Mouse (Mus musculus): ENCODE data around the gene Ehmt1.

Ehmt1 gene

GRCm38 (mm10) chr2:24923561-24923960 is 4.1 kb upstream of the Ehmt1 start:
- H3K36me3 ChIP-seq (ENCODE audit: insufficient read depth, low read length), result peaks cover 16% of the 10 kb centered on the region
- peaks cover 24% of the 10 kb centered on the region for H3K4me1 ChIP-seq (replicated peaks; ENCODE audit: low read depth, low read length)
- no peak overlapping the region for H3K4me3 ChIP-seq (replicated peaks; ENCODE audit: low read length)
- no peaks in the 10 kb centered on the region; the same call in 1 of the 2 replicates for H3K27me3 ChIP-seq (ENCODE audit: insufficient read depth, low read length)
- peak; percentile 43 for TF ChIP-seq CTCF (conservative IDR thresholded peaks at IDR 0.05; ENCODE audit: low read length)
- TF ChIP-seq NANOG (IDR thresholded peaks at IDR 0.05; ENCODE audit: borderline replicate concordance, low read length), result no peak
- no peak for TF ChIP-seq POU5F1 (IDR thresholded peaks at IDR 0.05; ENCODE audit: borderline replicate concordance, low read length)
- H3K9me3 ChIP-seq (ENCODE audit: low read length), result no peaks in the 10 kb centered on the region

GRCm38 (mm10) chr2:24919839-24920175 is 393 bp upstream of the Ehmt1 start:
- no peaks in the 10 kb centered on the region for H3K9me3 ChIP-seq (ENCODE audit: low read length)
- H3K4me3 ChIP-seq (replicated peaks; ENCODE audit: low read length), result peak overlapping the region; percentile 92

GRCm38 (mm10) chr2:24914762-24915161 is 4.7 kb downstream of the Ehmt1 start:
- Histone ChIP-seq H3K4me3 (replicated peaks; ENCODE audit: low read length) (no peak overlapping the region), H3K9me3 (ENCODE audit: low read length) (no peaks in the 10 kb centered on the region), H3K36me3 (ENCODE audit: insufficient read depth, low read length) (peaks cover 17% of the 10 kb centered on the region; the same call in 1 of the 2 replicates), H3K4me1 (replicated peaks; ENCODE audit: low read depth, low read length) (peaks cover 67% of the 10 kb centered on the region), H3K27me3 (ENCODE audit: insufficient read depth, low read length) (peaks cover 24% of the 10 kb centered on the region)
- TF ChIP-seq NANOG (IDR thresholded peaks at IDR 0.05; ENCODE audit: borderline replicate concordance, low read length), result no peak
- TF ChIP-seq CTCF (conservative IDR thresholded peaks at IDR 0.05; ENCODE audit: low read length), result no peak

More at GRCm38 (mm10) chr2:24919839-24920175, 393 bp upstream of the Ehmt1 start:
- Histone ChIP-seq H3K36me3 (ENCODE audit: insufficient read depth, low read length) (peaks cover 8% of the 10 kb centered on the region; the same call in 1 of the 2 replicates), H3K4me1 (replicated peaks; ENCODE audit: low read depth, low read length) (peaks cover 32% of the 10 kb centered on the region), H3K27me3 (ENCODE audit: insufficient read depth, low read length) (peaks cover 9% of the 10 kb centered on the region)
- no peak for TF ChIP-seq CTCF (conservative IDR thresholded peaks at IDR 0.05; ENCODE audit: low read length)
- TF ChIP-seq POU5F1 (IDR thresholded peaks at IDR 0.05; ENCODE audit: borderline replicate concordance, low read length), result no peak
- no peak for TF ChIP-seq NANOG (IDR thresholded peaks at IDR 0.05; ENCODE audit: borderline replicate concordance, low read length)

GRCm38 (mm10) chr2:24912589-24912988 is 6.8 kb downstream of the Ehmt1 start:
- H3K9me3 ChIP-seq (ENCODE audit: low read length), result no peaks in the 10 kb centered on the region
- H3K4me1 ChIP-seq (replicated peaks; ENCODE audit: low read depth, low read length), result peaks cover 69% of the 10 kb centered on the region
- peaks cover 21% of the 10 kb centered on the region for H3K27me3 ChIP-seq (ENCODE audit: insufficient read depth, low read length)
- no peak overlapping the region for H3K4me3 ChIP-seq (replicated peaks; ENCODE audit: low read length)
- TF ChIP-seq CTCF (conservative IDR thresholded peaks at IDR 0.05; ENCODE audit: low read length) (no peak), NANOG (IDR thresholded peaks at IDR 0.05; ENCODE audit: borderline replicate concordance, low read length) (no peak), POU5F1 (IDR thresholded peaks at IDR 0.05; ENCODE audit: borderline replicate concordance, low read length) (no peak)
- H3K36me3 ChIP-seq (ENCODE audit: insufficient read depth, low read length), result peaks cover 18% of the 10 kb centered on the region; the same call in 1 of the 2 replicates

GRCm38 (mm10) chr2:24912189-24912588 is 7.2 kb downstream of the Ehmt1 start:
- peaks cover 15% of the 10 kb centered on the region; the same call in 1 of the 2 replicates for H3K36me3 ChIP-seq (ENCODE audit: insufficient read depth, low read length)
- peaks cover 65% of the 10 kb centered on the region for H3K4me1 ChIP-seq (replicated peaks; ENCODE audit: low read depth, low read length)
- H3K27me3 ChIP-seq (ENCODE audit: insufficient read depth, low read length), result peaks cover 17% of the 10 kb centered on the region; the same call in 1 of the 2 replicates
- TF ChIP-seq CTCF (conservative IDR thresholded peaks at IDR 0.05; ENCODE audit: low read length) (no peak), NANOG (IDR thresholded peaks at IDR 0.05; ENCODE audit: borderline replicate concordance, low read length) (peak; percentile 96), POU5F1 (IDR thresholded peaks at IDR 0.05; ENCODE audit: borderline replicate concordance, low read length) (peak; percentile 98)
- H3K4me3 ChIP-seq (replicated peaks; ENCODE audit: low read length), result no peak overlapping the region
- no peaks in the 10 kb centered on the region for H3K9me3 ChIP-seq (ENCODE audit: low read length)

- Histone ChIP-seq H3K27me3 (ENCODE audit: insufficient read depth, low read length) (peaks cover 16% of the 10 kb centered on the region; the same call in 1 of the 2 replicates), H3K36me3 (ENCODE audit: insufficient read depth, low read length) (0 out of 2 replicates have a peak, but pooled peaks cover 11% of the 10 kb centered on the region), H3K9me3 (ENCODE audit: low read length) (no peaks in the 10 kb centered on the region), H3K4me1 (replicated peaks; ENCODE audit: low read depth, low read length) (peaks cover 72% of the 10 kb centered on the region), H3K4me3 (replicated peaks; ENCODE audit: low read length) (no peak overlapping the region)
- TF ChIP-seq CTCF (conservative IDR thresholded peaks at IDR 0.05; ENCODE audit: low read length), result no peak
- no peak for TF ChIP-seq NANOG (IDR thresholded peaks at IDR 0.05; ENCODE audit: borderline replicate concordance, low read length)
- peak; percentile 41; the same call in 1 of the 2 replicates for TF ChIP-seq POU5F1 (IDR thresholded peaks at IDR 0.05; ENCODE audit: borderline replicate concordance, low read length)
Observed at GRCm38 (mm10) chr2:24910481-24910880, 8.9 kb downstream of the Ehmt1 start.

GRCm38 (mm10) chr2:24905653-24906155 is 13.7 kb downstream of the Ehmt1 start:
- Histone ChIP-seq H3K9me3 (ENCODE audit: low read length) (no peaks in the 10 kb centered on the region), H3K36me3 (ENCODE audit: insufficient read depth, low read length) (0 out of 2 replicates have a peak, but pooled peaks cover 11% of the 10 kb centered on the region), H3K4me3 (replicated peaks; ENCODE audit: low read length) (no peak overlapping the region), H3K27me3 (ENCODE audit: insufficient read depth, low read length) (peaks cover 10% of the 10 kb centered on the region; the same call in 1 of the 2 replicates), H3K4me1 (replicated peaks; ENCODE audit: low read depth, low read length) (peaks cover 64% of the 10 kb centered on the region)
- TF ChIP-seq NANOG (IDR thresholded peaks at IDR 0.05; ENCODE audit: borderline replicate concordance, low read length) (no peak), CTCF (conservative IDR thresholded peaks at IDR 0.05; ENCODE audit: low read length) (no peak), POU5F1 (IDR thresholded peaks at IDR 0.05; ENCODE audit: borderline replicate concordance, low read length) (no peak)

GRCm38 (mm10) chr2:24904823-24905652 is 14.4 kb downstream of the Ehmt1 start:
- H3K4me3 ChIP-seq (replicated peaks; ENCODE audit: low read length), result no peak overlapping the region
- no peaks in the 10 kb centered on the region for H3K9me3 ChIP-seq (ENCODE audit: low read length)
- H3K4me1 ChIP-seq (replicated peaks; ENCODE audit: low read depth, low read length), result peaks cover 58% of the 10 kb centered on the region
- 0 out of 2 replicates have a peak, but pooled peaks cover 12% of the 10 kb centered on the region for H3K36me3 ChIP-seq (ENCODE audit: insufficient read depth, low read length)
- peaks cover 3% of the 10 kb centered on the region; the same call in 1 of the 2 replicates for H3K27me3 ChIP-seq (ENCODE audit: insufficient read depth, low read length)
- TF ChIP-seq CTCF (conservative IDR thresholded peaks at IDR 0.05; ENCODE audit: low read length), result no peak
- TF ChIP-seq NANOG (IDR thresholded peaks at IDR 0.05; ENCODE audit: borderline replicate concordance, low read length), result no peak
- TF ChIP-seq POU5F1 (IDR thresholded peaks at IDR 0.05; ENCODE audit: borderline replicate concordance, low read length), result no peak
